Mouse (Mus musculus) layer of hippocampus, postnatal 14 days (tissue): ENCODE data around the gene Nckap1. TPM values are rescaled to one million over a fixed set of nuclear protein-coding genes. Genes with fewer than 3 reads are reported as not detected.
A peak's percentile ranks its signal among the peaks of the same experiment; 100 is the strongest.

ENCODE experiments used
- DNase-seq, 2 experiments: peaks; one replicate each; pipeline ENCODE4 v3.0.0; 2021 to 2022; ENCODE audit warnings: low spot score in 2 of 2, mixed read lengths in 1 of 2
- long read RNA-seq, 2 experiments: library from polyadenylated mRNA; stranded (forward); transcript quantifications; one replicate each; pipeline ENCODE4 v2.0.0; 2021
- total RNA-seq, 2 experiments: library from RNA; stranded (reverse); gene quantifications; 2 replicates each; pipeline ENCODE4 v1.2.3; 2021

The Nckap1 gene
- total RNA-seq = 100 to 1,000 TPM; 474 to 483 TPM
- long read RNA-seq, experiment 1, full-length matches to known transcripts = 233 of 291 reads
- long read RNA-seq, experiment 1, partial matches to known transcripts = 31 of 291 reads
- long read RNA-seq, experiment 1, other reads (novel, unspliced or antisense) = 27 of 291 reads
- long read RNA-seq, experiment 2, full-length matches to known transcripts = 228 of 287 reads
- long read RNA-seq, experiment 2, partial matches to known transcripts = 36 of 287 reads
- long read RNA-seq, experiment 2, other reads (novel, unspliced or antisense) = 23 of 287 reads

GRCm38 (mm10) chr2:80581043-80581711, at the start of gene Nckap1:
Gene Nckap1, minus strand, starts transcription at chr2:80581380.
- DNase-seq = peak; percentile 88 to 92

DNA sequence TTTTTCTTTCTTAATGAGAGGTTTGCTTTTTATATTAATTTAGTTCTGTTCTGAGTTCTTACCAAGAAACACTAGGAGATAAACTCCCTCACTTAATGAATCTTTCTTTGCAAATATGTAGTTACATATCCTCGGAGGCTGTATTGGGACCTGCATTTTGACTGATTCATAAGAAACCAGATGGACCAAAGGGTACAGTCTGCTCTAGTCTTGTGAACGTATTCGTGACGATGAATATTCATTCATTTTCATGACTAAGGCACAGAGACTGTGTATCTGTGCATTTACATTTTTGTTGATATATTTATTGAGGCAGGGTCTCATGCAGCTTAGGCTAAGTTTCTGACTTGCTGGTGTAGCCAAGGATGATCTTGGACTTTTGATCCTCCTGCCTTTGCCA, 43.3 kb upstream of the Nckap1 start:
- peak in 1 of 2 experiments; percentile 42 for DNase-seq

DNA sequence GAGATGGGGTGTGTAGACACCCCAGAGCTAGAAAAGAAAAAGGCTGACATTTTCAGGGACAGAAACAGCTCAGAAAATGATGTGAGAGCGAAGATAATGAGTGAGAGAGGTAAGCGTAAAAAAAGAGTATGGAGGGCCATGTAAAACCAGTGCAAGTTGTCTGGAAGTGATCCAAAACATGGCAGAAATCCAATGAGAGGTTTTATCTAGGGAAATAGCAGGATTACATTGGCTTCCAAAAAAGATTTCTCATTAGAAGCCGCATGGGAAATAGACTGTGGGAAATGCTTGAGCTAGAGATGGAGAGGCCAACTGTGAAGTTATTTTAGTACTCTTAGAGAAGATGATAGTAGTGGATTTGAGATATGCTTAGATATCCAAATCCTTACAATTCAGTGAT, 40.7 kb upstream of the Nckap1 start:
- DNase-seq = no peak

DNA sequence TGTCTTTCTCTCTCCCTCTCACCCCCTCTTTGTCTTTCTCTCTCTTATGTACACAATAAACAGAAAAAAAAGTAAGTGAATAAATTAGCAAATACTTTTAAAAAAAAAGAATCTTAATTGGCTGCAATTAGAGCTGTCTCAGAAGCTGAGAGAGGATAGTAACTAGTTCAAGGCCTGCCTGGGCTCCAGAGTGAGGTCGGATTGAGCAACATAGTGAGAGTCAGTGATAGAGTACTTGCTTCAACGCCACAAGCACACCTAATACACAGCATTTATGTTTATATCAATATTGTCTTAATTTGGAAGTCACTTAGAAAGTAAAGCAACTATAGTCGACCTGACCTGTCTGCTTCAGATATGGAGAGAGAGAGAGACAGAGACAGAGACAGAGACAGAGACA, 37.8 kb upstream of the Nckap1 start:
- no peak for DNase-seq

GRCm38 (mm10) chr2:80616854-80617737, 35.9 kb upstream of the Nckap1 start, which contains the start of the genes Dusp19 and Nup35:
Gene Dusp19, plus strand, starts transcription at chr2:80617045.
Gene Nup35, plus strand, starts transcription at chr2:80617236.
- peak; percentile 97 for DNase-seq

GRCm38 (mm10) chr2:80612796-80613195, 31.6 kb upstream of the Nckap1 start:
- DNase-seq = peak in 1 of 2 experiments; percentile 69

GRCm38 (mm10) chr2:80612286-80612685, 31.1 kb upstream of the Nckap1 start:
- peak in 1 of 2 experiments; percentile 32 for DNase-seq

GRCm38 (mm10) chr2:80603771-80604426, 22.7 kb upstream of the Nckap1 start:
- DNase-seq = peak; percentile 54 to 72

DNA sequence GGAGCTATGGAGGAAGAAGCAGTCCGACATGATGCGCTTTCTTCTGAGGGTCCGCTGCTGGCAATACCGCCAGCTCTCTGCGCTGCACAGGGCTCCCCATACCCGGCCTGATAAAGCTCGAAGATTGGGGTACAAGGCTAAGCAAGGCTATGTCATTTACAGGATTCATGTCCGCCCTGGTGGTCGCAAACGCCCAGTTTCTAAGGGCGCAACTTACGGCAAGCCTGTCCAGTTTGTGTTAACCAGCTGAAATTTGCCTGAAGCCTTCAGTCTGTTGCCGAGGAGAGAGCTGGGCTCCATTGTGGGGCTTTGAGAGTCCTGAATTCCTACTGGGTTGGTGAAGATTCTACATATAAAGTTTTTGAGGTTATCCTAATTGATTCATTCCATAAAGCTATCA, 21.6 kb upstream of the Nckap1 start:
- DNase-seq = no peak

GRCm38 (mm10) chr2:80600611-80601010, 19.4 kb upstream of the Nckap1 start:
- no peak for DNase-seq

GRCm38 (mm10) chr2:80599850-80600249, 18.7 kb upstream of the Nckap1 start:
- DNase-seq = peak in 1 of 2 experiments; percentile 60

DNA sequence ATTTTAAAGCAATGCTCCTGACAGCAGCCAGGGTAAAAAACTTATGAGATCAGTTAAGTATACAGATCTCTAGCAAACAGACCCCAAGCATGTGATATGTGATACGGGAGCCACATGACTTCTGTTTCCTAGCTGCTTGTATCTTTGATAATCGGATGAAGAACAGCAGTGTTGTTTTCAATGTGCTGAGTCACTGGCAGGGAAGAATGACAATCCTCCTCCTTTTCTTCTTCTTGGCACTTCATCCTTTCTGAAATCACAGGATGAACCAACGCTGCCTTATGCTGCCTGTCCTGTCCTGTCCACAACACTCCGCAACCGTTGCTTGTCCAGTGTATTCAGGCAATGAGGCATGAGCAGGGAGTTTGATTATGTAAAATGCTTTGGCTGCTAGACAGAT, 15.8 kb upstream of the Nckap1 start:
- DNase-seq = no peak

GRCm38 (mm10) chr2:80594215-80594918, 13.2 kb upstream of the Nckap1 start:
- peak; percentile 51 to 80 for DNase-seq

GRCm38 (mm10) chr2:80582356-80582755, 1.2 kb upstream of the Nckap1 start:
- DNase-seq = no peak

GRCm38 (mm10) chr2:80580311-80580961, 744 bp downstream of the Nckap1 start:
- DNase-seq = peak in 1 of 2 experiments; percentile 42

- DNase-seq = no peak
Observed at GRCm38 (mm10) chr2:80579253-80579891, 1.8 kb downstream of the Nckap1 start.

DNA sequence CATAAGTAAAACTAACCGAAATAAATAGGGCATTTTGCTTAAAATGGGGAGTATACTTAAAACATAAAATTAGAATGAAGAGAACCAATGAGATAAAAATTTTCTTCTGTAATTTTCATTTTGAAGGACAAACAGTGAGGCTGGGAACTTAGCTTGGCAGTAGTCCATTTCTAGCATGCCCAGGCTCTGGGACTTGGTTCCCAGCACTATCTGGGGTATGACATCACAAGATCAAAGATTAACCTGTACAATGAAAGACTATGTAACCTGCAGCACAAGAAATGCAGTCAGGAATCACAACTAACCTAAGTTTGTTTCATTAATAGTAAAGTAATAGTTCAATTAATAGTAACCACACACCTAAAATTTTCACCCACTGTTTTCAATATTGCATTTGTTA, 3.9 kb downstream of the Nckap1 start:
- no peak for DNase-seq

GRCm38 (mm10) chr2:80570656-80571055, 10.5 kb downstream of the Nckap1 start:
- DNase-seq = no peak

- DNase-seq = no peak
Observed at GRCm38 (mm10) chr2:80567411-80567810, 13.8 kb downstream of the Nckap1 start.
